Mouse (Mus musculus): ENCODE measurements at regions not wholly inside any gene's neighbourhood (a gene's known extent, or its start where the extent isn't known, plus 50 kb on each side); places are given as distances from the start of the nearest gene placed in this dataset.
A peak's percentile ranks its signal among the peaks of the same experiment; 100 is the strongest.

- no peak for DNase-seq
These were observed 606.5 kb upstream of the Celf2 start for GRCm38 (mm10) chr2:8115891-8116290.

- peak; percentile 54 for DNase-seq
These were observed 603.2 kb upstream of the Celf2 start for GRCm38 (mm10) chr2:8112361-8113073.

- no peak for DNase-seq
These were observed 584.8 kb upstream of the Celf2 start for GRCm38 (mm10) chr2:8094157-8094556.

- DNase-seq: no peak
These were observed 558.5 kb upstream of the Celf2 start for GRCm38 (mm10) chr2:8067901-8068300.

DNA sequence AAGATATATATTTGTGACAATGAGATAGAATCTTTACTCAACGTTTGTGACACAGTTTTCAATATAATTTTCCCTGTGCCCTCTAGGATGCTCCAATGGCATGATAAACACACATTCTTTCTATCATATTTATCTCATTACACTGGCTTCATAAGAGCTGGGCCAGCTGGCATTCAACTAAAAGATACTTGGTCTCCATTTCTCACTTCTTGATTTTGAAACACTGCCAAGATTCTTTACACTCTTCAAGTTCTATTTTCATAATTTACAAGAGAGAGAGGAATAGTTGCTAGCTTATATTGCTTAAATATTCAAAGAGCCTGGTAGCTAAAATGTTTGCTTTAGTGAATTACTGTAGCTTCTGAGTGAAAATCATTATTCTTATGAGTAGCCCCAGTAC is 552.3 kb upstream of the Celf2 start:
- DNase-seq: no peak

- no peak for DNase-seq
These were observed 519.8 kb upstream of the Celf2 start for GRCm38 (mm10) chr2:8029212-8029611.

DNA sequence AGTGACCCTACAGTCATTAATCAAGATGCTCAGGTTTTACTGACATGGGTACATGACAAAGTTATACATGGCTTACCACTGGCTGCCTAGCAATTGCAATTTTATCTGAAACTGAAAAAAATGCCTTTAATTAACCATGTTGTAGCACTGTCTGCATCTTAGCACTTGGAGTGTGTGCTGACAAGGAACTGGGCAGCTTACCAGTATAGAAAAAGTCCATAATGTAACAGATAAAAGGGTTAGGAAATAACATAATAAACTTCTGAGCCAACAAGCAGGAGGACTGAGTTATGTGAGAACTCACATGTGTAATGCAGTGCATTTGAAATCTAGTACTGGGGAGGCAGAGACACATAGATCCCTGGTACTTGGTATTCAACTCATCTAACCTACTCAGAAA is 518.2 kb upstream of the Celf2 start:
- no peak for DNase-seq

GRCm38 (mm10) chr2:8026648-8027047 is 517.3 kb upstream of the Celf2 start:
- DNase-seq: peak; percentile 35

DNA sequence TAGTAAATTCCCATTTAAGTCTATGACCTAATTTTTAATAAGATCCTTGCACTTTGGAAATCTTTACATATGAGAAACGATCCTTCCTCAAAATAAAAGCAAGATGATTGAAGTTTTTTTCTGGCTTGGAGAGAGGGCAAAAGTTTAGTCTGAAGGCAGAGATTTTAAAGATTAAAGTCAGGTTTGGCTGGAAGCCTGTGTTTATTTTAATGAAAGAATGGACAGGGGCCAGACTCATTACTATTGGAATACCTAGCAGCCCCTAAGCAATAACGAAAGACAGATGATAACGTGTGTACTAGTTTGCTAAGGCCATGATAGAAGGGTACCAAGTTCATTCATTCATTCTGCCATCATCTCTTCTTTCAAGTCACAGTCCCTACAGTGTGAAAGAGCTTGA is 513.3 kb upstream of the Celf2 start:
- no peak for DNase-seq

DNA sequence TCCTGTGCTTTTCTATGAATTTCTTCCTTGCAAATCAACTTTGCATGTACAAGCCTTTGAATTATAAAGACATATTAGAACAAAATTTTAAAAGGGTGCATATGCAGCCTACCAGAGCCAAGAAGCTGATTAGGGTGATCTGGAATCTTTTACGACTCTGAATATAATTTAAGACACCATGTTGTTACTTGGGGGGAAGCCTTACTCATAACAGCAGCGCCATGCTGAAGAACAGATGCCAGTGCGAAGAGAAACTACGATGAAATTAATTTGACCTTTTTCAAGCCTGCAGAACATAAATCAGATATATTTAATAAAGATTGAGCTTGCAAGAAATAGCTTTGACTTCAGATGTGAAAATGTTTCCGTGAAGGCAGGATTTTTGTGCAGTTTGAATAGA is 512.7 kb upstream of the Celf2 start:
- DNase-seq: peak; percentile 61

- DNase-seq: peak; percentile 41
These were observed 503.5 kb upstream of the Celf2 start for GRCm38 (mm10) chr2:8012826-8013225.

GRCm38 (mm10) chr2:7999444-7999843 is 490.1 kb upstream of the Celf2 start:
- no peak for DNase-seq

DNA sequence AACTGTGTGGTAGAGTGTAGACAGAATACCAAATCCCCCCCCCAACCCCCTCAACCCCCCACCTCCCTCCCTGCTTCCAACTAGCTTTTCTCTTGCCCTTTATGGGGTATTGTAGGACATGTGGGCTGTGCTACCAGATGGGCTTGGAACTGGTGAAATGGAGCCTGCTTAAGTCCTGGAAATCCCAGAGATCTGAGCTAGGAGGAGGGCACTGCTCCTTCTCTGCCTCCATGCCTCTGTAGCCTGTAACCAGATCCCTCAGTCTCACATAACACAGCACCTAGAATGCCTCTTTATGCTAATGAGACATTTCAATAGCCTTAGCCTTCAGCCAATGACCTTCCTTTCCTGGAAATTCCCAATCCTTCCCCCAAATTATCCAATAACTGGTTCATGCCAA is 465.1 kb upstream of the Celf2 start:
- DNase-seq: no peak

DNA sequence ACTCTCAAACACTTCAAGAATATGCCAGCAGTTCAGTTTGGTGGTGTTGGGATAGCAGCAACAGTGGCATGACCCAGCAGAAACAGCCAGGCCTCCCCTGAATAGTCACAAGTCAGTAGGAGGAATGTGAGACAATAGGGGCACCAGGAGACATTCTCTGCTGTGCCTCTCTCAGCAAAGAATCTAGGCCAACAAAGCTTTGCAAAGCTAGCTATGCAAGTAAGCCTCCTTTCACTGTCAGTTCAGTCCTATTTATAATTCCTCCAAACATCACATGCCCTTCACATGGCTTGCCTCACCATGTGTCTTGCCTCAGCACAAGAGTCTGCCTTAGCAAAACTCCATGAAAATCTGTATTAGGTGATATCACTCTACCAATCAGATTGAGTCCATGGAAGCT is 454.1 kb upstream of the Celf2 start:
- DNase-seq: no peak

GRCm38 (mm10) chr2:7954210-7954609 is 444.8 kb upstream of the Celf2 start:
- DNase-seq: no peak

GRCm38 (mm10) chr2:7952846-7953245 is 443.5 kb upstream of the Celf2 start:
- DNase-seq: no peak

DNA sequence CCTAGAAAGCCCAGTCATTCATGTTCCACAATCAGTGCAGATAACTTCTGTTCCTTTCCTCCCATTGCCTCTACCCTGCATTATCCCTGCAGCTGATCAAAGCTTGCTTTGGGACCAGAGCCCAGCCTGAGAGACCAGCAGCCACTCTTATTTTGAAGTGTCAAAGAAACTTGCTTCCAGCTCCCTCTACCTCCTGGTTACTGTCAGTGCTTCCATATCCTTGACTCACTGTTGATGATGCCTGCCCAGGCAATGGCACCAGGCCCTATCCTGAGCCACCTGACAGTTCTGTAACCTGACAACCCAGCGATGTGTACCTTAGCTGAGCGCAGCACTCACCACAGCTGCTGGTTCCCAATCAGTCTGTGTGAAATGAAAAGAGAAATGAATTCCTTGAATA is 435.6 kb upstream of the Celf2 start:
- DNase-seq: peak; percentile 9

GRCm38 (mm10) chr2:7933617-7934016 is 424.3 kb upstream of the Celf2 start:
- DNase-seq: no peak

- DNase-seq: peak; percentile 53
These were observed 396.9 kb upstream of the Celf2 start for GRCm38 (mm10) chr2:7906271-7906670.

- DNase-seq: peak; percentile 7
These were observed 384.4 kb upstream of the Celf2 start for GRCm38 (mm10) chr2:7893787-7894186.

All from layer of hippocampus, adult 9-11 months (tissue).